Mouse (Mus musculus): Measurements from ENCODE around the gene Adh1. TPM values are rescaled to one million over a fixed set of nuclear protein-coding genes. Genes with fewer than 3 reads are reported as not detected.

Gene Adh1
- polyA plus RNA-seq, 1 experiment from 2014 or later = 1.3 TPM

DNA sequence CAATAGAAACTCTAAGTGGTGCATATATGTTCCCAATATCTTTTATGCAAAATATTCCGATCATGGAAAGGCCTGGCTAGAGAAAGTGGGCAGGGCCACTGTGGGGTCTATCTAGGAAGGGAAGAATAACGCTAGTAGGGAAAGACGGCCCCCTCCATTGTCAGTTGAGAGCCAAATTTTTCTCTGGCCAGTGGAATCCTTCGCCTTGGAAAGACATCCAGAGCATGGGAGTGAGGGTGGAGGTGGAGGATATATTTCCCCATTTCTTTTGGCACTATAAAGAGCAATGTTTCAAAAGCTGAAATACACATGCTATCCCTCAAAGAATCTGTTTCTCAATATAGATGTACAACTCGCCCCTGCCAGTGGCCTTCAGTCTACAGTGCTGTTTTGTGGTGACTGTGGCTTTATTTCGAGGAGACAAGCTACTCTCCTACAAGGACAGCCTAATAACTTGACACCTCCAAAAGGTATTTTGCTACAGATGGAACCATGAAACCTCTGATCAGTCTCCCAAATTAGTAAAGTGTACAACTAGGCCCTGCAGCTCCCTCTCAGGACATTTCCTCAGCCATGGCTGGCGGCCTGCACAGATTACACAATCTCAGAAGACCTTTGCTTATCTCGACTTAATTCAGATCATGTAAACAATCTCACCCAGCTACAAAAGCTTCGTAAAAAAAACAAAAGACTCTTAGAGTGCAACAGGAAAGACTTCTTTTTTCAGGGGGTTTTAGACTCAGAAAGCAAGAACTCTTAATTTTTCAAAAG, 4.8 kb upstream of the Adh1 start:
- ATAC-seq (ENCODE audit: insufficient number of reproducible peaks, low FRiP score, low TSS enrichment, low read depth) (no peak), DNase-seq (ENCODE audit: low spot score) (no peak)
- H3K27me3 ChIP-seq (ENCODE audit: control insufficient read depth, insufficient read depth, low read length) = no peaks in the 10 kb centered on the region
- no peaks in the 10 kb centered on the region for H3K4me1 ChIP-seq (ENCODE audit: control insufficient read depth, insufficient read depth, low read length)
- H3K27ac ChIP-seq (replicated peaks; ENCODE audit: low read depth, low read length) = no peak overlapping the region
- H3K36me3 ChIP-seq (ENCODE audit: control insufficient read depth, insufficient read depth, low read length) = no peaks in the 10 kb centered on the region
- H3K9me3 ChIP-seq (ENCODE audit: control insufficient read depth, low read length) = no peaks in the 10 kb centered on the region
- H3K4me3 ChIP-seq (ENCODE audit: low read depth, low read length) = no peak overlapping the region
- WGBS = 74% methylated on average over 9 of the region's 9 CpGs
- no peak overlapping the region for H3K9ac ChIP-seq (ENCODE audit: low read length)
- H3K4me2 ChIP-seq (ENCODE audit: low read depth, severe bottlenecking) = no peak overlapping the region

- H3K36me3 ChIP-seq (ENCODE audit: control insufficient read depth, insufficient read depth, low read length) = no peaks in the 10 kb centered on the region
- H3K27ac ChIP-seq (replicated peaks; ENCODE audit: low read depth, low read length) = no peak overlapping the region
- H3K27me3 ChIP-seq (ENCODE audit: control insufficient read depth, insufficient read depth, low read length) = no peaks in the 10 kb centered on the region
- H3K4me2 ChIP-seq (ENCODE audit: low read depth, severe bottlenecking) = no peak overlapping the region
- H3K4me3 ChIP-seq (ENCODE audit: low read depth, low read length) = no peak overlapping the region
- no peaks in the 10 kb centered on the region for H3K4me1 ChIP-seq (ENCODE audit: control insufficient read depth, insufficient read depth, low read length)
- ATAC-seq (ENCODE audit: insufficient number of reproducible peaks, low FRiP score, low TSS enrichment, low read depth) = no peak
- H3K9me3 ChIP-seq (ENCODE audit: control insufficient read depth, low read length) = no peaks in the 10 kb centered on the region
- 51% methylated on average over 4 of the region's 4 CpGs for WGBS
- no peak for DNase-seq (ENCODE audit: low spot score)
- no peak overlapping the region for H3K9ac ChIP-seq (ENCODE audit: low read length)
These were observed 1.8 kb downstream of the Adh1 start for GRCm38 (mm10) chr3:138262568-138262967.

- ATAC-seq (ENCODE audit: insufficient number of reproducible peaks, low FRiP score, low TSS enrichment, low read depth) (no peak), DNase-seq (ENCODE audit: low spot score) (no peak)
- H3K27me3 ChIP-seq (ENCODE audit: control insufficient read depth, insufficient read depth, low read length) = no peaks in the 10 kb centered on the region
- H3K9ac ChIP-seq (ENCODE audit: low read length) = no peak overlapping the region
- no peaks in the 10 kb centered on the region for H3K36me3 ChIP-seq (ENCODE audit: control insufficient read depth, insufficient read depth, low read length)
- no peak overlapping the region for H3K4me2 ChIP-seq (ENCODE audit: low read depth, severe bottlenecking)
- 77% methylated on average over 5 of the region's 5 CpGs for WGBS
- H3K27ac ChIP-seq (replicated peaks; ENCODE audit: low read depth, low read length) = no peak overlapping the region
- H3K9me3 ChIP-seq (ENCODE audit: control insufficient read depth, low read length) = no peaks in the 10 kb centered on the region
- no peaks in the 10 kb centered on the region for H3K4me1 ChIP-seq (ENCODE audit: control insufficient read depth, insufficient read depth, low read length)
- H3K4me3 ChIP-seq (ENCODE audit: low read depth, low read length) = no peak overlapping the region
These were observed 2.6 kb downstream of the Adh1 start for GRCm38 (mm10) chr3:138263154-138263930.

DNA sequence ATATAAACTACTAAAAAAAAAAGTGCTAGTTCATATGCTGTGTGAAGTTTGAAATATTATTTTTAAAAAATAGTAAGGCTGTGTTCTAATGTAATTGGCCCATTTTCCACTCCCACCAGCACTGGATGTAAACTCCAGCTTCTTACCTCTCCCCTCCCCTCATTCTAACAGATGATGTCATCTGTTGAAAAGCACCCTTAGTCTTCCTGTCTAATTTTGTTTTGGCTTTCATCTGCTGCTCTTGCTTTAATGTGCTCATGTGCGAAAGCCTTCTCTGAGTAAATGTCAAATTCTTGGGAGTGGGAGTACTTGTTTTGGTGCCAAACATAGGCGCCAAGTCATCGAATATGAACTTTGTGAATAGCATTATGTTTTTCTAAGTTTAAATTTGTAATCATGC, 3.9 kb downstream of the Adh1 start:
- H3K36me3 ChIP-seq (ENCODE audit: control insufficient read depth, insufficient read depth, low read length) = no peaks in the 10 kb centered on the region
- ATAC-seq (ENCODE audit: insufficient number of reproducible peaks, low FRiP score, low TSS enrichment, low read depth) (no peak), DNase-seq (ENCODE audit: low spot score) (no peak)
- no peak overlapping the region for H3K4me2 ChIP-seq (ENCODE audit: low read depth, severe bottlenecking)
- H3K4me3 ChIP-seq (ENCODE audit: low read depth, low read length) = no peak overlapping the region
- no peaks in the 10 kb centered on the region for H3K4me1 ChIP-seq (ENCODE audit: control insufficient read depth, insufficient read depth, low read length)
- WGBS = 84% methylated on average over 3 of the region's 3 CpGs
- no peak overlapping the region for H3K27ac ChIP-seq (replicated peaks; ENCODE audit: low read depth, low read length)
- H3K9me3 ChIP-seq (ENCODE audit: control insufficient read depth, low read length) = no peaks in the 10 kb centered on the region
- H3K9ac ChIP-seq (ENCODE audit: low read length) = no peak overlapping the region
- H3K27me3 ChIP-seq (ENCODE audit: control insufficient read depth, insufficient read depth, low read length) = no peaks in the 10 kb centered on the region

DNA sequence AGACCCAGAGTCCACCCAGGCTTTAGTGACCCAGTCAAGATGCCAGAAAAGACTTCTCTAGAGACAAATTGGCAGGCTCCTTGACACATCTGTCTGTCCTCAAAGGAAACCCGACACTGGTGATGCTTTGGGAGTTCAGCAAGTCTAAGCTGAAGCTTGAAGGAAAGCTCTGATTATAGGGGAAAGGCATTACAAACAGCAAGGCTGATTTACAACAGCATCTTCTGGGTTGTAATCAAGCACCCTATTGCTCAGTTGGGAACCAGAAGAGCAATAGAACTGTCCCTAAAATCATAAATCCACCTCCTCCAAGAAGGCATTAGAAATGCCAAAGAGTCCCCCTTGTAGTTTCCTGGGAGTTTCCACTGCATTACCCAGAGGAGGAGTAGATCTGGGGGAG, 9.7 kb downstream of the Adh1 start:
- no peak overlapping the region for H3K4me2 ChIP-seq (ENCODE audit: low read depth, severe bottlenecking)
- no peak overlapping the region for H3K4me3 ChIP-seq (ENCODE audit: low read depth, low read length)
- no peak for ATAC-seq (ENCODE audit: insufficient number of reproducible peaks, low FRiP score, low TSS enrichment, low read depth)
- H3K27ac ChIP-seq (replicated peaks; ENCODE audit: low read depth, low read length) = no peak overlapping the region
- no peak for DNase-seq (ENCODE audit: low spot score)
- no peaks in the 10 kb centered on the region for H3K27me3 ChIP-seq (ENCODE audit: control insufficient read depth, insufficient read depth, low read length)
- H3K9me3 ChIP-seq (ENCODE audit: control insufficient read depth, low read length) = no peaks in the 10 kb centered on the region
- no peaks in the 10 kb centered on the region for H3K36me3 ChIP-seq (ENCODE audit: control insufficient read depth, insufficient read depth, low read length)
- 3% methylated on average over 1 of the region's 1 CpGs for WGBS
- no peak overlapping the region for H3K9ac ChIP-seq (ENCODE audit: low read length)
- no peaks in the 10 kb centered on the region for H3K4me1 ChIP-seq (ENCODE audit: control insufficient read depth, insufficient read depth, low read length)

GRCm38 (mm10) chr3:138271297-138271696, 10.5 kb downstream of the Adh1 start:
- H3K4me2 ChIP-seq (ENCODE audit: low read depth, severe bottlenecking) = no peak overlapping the region
- no peaks in the 10 kb centered on the region for H3K4me1 ChIP-seq (ENCODE audit: control insufficient read depth, insufficient read depth, low read length)
- no peaks in the 10 kb centered on the region for H3K36me3 ChIP-seq (ENCODE audit: control insufficient read depth, insufficient read depth, low read length)
- H3K9ac ChIP-seq (ENCODE audit: low read length) = no peak overlapping the region
- no peak overlapping the region for H3K27ac ChIP-seq (replicated peaks; ENCODE audit: low read depth, low read length)
- WGBS = 43% methylated on average over 2 of the region's 2 CpGs
- H3K4me3 ChIP-seq (ENCODE audit: low read depth, low read length) = no peak overlapping the region
- ATAC-seq (ENCODE audit: insufficient number of reproducible peaks, low FRiP score, low TSS enrichment, low read depth) (no peak), DNase-seq (ENCODE audit: low spot score) (no peak)
- H3K27me3 ChIP-seq (ENCODE audit: control insufficient read depth, insufficient read depth, low read length) = no peaks in the 10 kb centered on the region
- no peaks in the 10 kb centered on the region for H3K9me3 ChIP-seq (ENCODE audit: control insufficient read depth, low read length)

GRCm38 (mm10) chr3:138273080-138273479, 12.3 kb downstream of the Adh1 start:
- Histone ChIP-seq H3K4me1 (ENCODE audit: control insufficient read depth, insufficient read depth, low read length) (no peaks in the 10 kb centered on the region), H3K9me3 (ENCODE audit: control insufficient read depth, low read length) (no peaks in the 10 kb centered on the region), H3K27me3 (ENCODE audit: control insufficient read depth, insufficient read depth, low read length) (no peaks in the 10 kb centered on the region), H3K27ac (replicated peaks; ENCODE audit: low read depth, low read length) (no peak overlapping the region), H3K4me3 (ENCODE audit: low read depth, low read length) (no peak overlapping the region), H3K36me3 (ENCODE audit: control insufficient read depth, insufficient read depth, low read length) (no peaks in the 10 kb centered on the region), H3K9ac (ENCODE audit: low read length) (no peak overlapping the region), H3K4me2 (ENCODE audit: low read depth, severe bottlenecking) (no peak overlapping the region)
- DNase-seq (ENCODE audit: low spot score) (no peak), ATAC-seq (ENCODE audit: insufficient number of reproducible peaks, low FRiP score, low TSS enrichment, low read depth) (no peak)
- WGBS = 90% methylated on average over 7 of the region's 7 CpGs

GRCm38 (mm10) chr3:138275100-138275499, 14.3 kb downstream of the Adh1 start:
- 69% methylated on average over 3 of the region's 3 CpGs for WGBS

More at GRCm38 (mm10) chr3:138275100-138275499, 14.3 kb downstream of the Adh1 start:
- H3K4me2 ChIP-seq (ENCODE audit: low read depth, severe bottlenecking) = no peak overlapping the region
- H3K36me3 ChIP-seq (ENCODE audit: control insufficient read depth, insufficient read depth, low read length) = no peaks in the 10 kb centered on the region
- H3K27me3 ChIP-seq (ENCODE audit: control insufficient read depth, insufficient read depth, low read length) = no peaks in the 10 kb centered on the region
- ATAC-seq (ENCODE audit: insufficient number of reproducible peaks, low FRiP score, low TSS enrichment, low read depth) (no peak), DNase-seq (ENCODE audit: low spot score) (no peak)
- no peak overlapping the region for H3K27ac ChIP-seq (replicated peaks; ENCODE audit: low read depth, low read length)
- H3K4me3 ChIP-seq (ENCODE audit: low read depth, low read length) = no peak overlapping the region
- H3K4me1 ChIP-seq (ENCODE audit: control insufficient read depth, insufficient read depth, low read length) = no peaks in the 10 kb centered on the region
- H3K9me3 ChIP-seq (ENCODE audit: control insufficient read depth, low read length) = no peaks in the 10 kb centered on the region
- no peak overlapping the region for H3K9ac ChIP-seq (ENCODE audit: low read length)
